Mouse (Mus musculus) thymus, postnatal 14 days (tissue): ENCODE measurements around the gene Fgf3.
"Not testable (repeated sequence)": the region's sequence is repeated elsewhere in the genome, so short reads cannot be mapped to it uniquely, and the experiment has no call there.

Experiments
- DNase-seq: peaks from one replicate; pipeline ENCODE4 v3.0.0; 2021

Fgf3 gene

GRCm38 (mm10) chr7:144858702-144859101, 20.8 kb downstream of the Fgf3 start:
- DNase-seq: no peak

GRCm38 (mm10) chr7:144861056-144861768, 23.3 kb downstream of the Fgf3 start:
- DNase-seq: no peak

- DNase-seq: no peak
Measured at GRCm38 (mm10) chr7:144861769-144862070, 23.8 kb downstream of the Fgf3 start.

- no peak for DNase-seq
Measured at GRCm38 (mm10) chr7:144862126-144862525, 24.2 kb downstream of the Fgf3 start.

- no peak for DNase-seq
Measured at GRCm38 (mm10) chr7:144862712-144863111, 24.8 kb downstream of the Fgf3 start.

- no peak for DNase-seq
Measured at GRCm38 (mm10) chr7:144863196-144863595, 25.3 kb downstream of the Fgf3 start.

GRCm38 (mm10) chr7:144864160-144864670, 26.3 kb downstream of the Fgf3 start:
- DNase-seq: no peak

- DNase-seq: no peak
Measured at GRCm38 (mm10) chr7:144867161-144867560, 29.3 kb downstream of the Fgf3 start.

GRCm38 (mm10) chr7:144867602-144868001, 29.7 kb downstream of the Fgf3 start:
- no peak for DNase-seq

GRCm38 (mm10) chr7:144872420-144872819, 34.5 kb downstream of the Fgf3 start:
- no peak for DNase-seq

GRCm38 (mm10) chr7:144873160-144873559, 35.3 kb downstream of the Fgf3 start:
- no peak for DNase-seq

- DNase-seq: no peak
Measured at GRCm38 (mm10) chr7:144874226-144874625, 36.3 kb downstream of the Fgf3 start.

GRCm38 (mm10) chr7:144878401-144878800, 40.5 kb downstream of the Fgf3 start:
- no peak for DNase-seq

GRCm38 (mm10) chr7:144883106-144883505, 45.2 kb downstream of the Fgf3 start:
- DNase-seq: no peak

GRCm38 (mm10) chr7:144887672-144888071, 49.8 kb downstream of the Fgf3 start:
- DNase-seq: no peak

- DNase-seq: no peak
Measured at GRCm38 (mm10) chr7:144888564-144889299, 50.8 kb downstream of the Fgf3 start.

- DNase-seq: not testable (repeated sequence)
Measured at GRCm38 (mm10) chr7:144890661-144891060, 52.8 kb downstream of the Fgf3 start.

- no peak for DNase-seq
Measured at GRCm38 (mm10) chr7:144891863-144892262, 54.0 kb downstream of the Fgf3 start.

- DNase-seq: no peak
Measured at GRCm38 (mm10) chr7:144892322-144892721, 54.4 kb downstream of the Fgf3 start.
